In genomic region chr4:62228391-62228790, GRCm38 (mm10) we compare ENCODE assay signal across 9 mouse cellular contexts. TPM values are rescaled to one million over a fixed set of nuclear protein-coding genes. Genes with fewer than 3 reads are reported as not detected.
A peak's percentile ranks its signal among the peaks of the same experiment; 100 is the strongest.
DNase-seq lines count a peak whose midpoint lies in the region; ATAC-seq lines count a peak whose summit lies in the region.
"Had no signal": no experiment of that assay in that cellular context is flagged by ENCODE, and none has a peak within 500 bp of the region (broad histone marks: within the 10 kb centered on the region; RNA-seq: fewer than 3 reads in every experiment).

No protein-coding gene starts in this region.

- H3K9me3 ChIP-seq in embryonic facial prominence, embryonic 11.5 days (replicated peaks; ENCODE audit: control insufficient read depth, low read length), result no peaks in the 10 kb centered on the region
- H3K9me3 ChIP-seq: heart, embryonic 15.5 days had no signal

- H3K27me3 ChIP-seq in embryonic facial prominence, embryonic 11.5 days (ENCODE audit: control insufficient read depth, insufficient read depth, low read length), result no peaks in the 10 kb centered on the region
- H3K27me3 ChIP-seq: heart, embryonic 15.5 days had no signal

- H3K4me2 ChIP-seq in embryonic facial prominence, embryonic 11.5 days (ENCODE audit: low read depth, low read length), result no peak overlapping the region
- H3K4me2 ChIP-seq: heart, embryonic 15.5 days had no signal

- no peaks in the 10 kb centered on the region for H3K36me3 ChIP-seq in embryonic facial prominence, embryonic 11.5 days (replicated peaks; ENCODE audit: control insufficient read depth, insufficient read depth, low read depth, low read length)
- H3K36me3 ChIP-seq: heart, embryonic 15.5 days had no signal

- no peak overlapping the region for H3K4me3 ChIP-seq in embryonic facial prominence, embryonic 11.5 days (ENCODE audit: low read depth, low read length)
- H3K4me3 ChIP-seq: heart, embryonic 15.5 days had no signal

- ATAC-seq in embryonic facial prominence, embryonic 11.5 days (replicated peaks; ENCODE audit: insufficient number of reproducible peaks, low FRiP score, low TSS enrichment, low read depth), result no peak
- peak; percentile 68 for ATAC-seq in megakaryocyte progenitor cell, adult 5-6 weeks (replicated peaks; ENCODE audit: poor library complexity)

- 35% methylated on average over 10 of the region's 10 CpGs for WGBS in embryonic facial prominence, embryonic 11.5 days

- no peak overlapping the region for H3K9ac ChIP-seq in embryonic facial prominence, embryonic 11.5 days (replicated peaks; ENCODE audit: low read length)
- H3K9ac ChIP-seq: heart, embryonic 15.5 days had no signal

- DNase-seq in heart, adult 18-20 months, result peak; percentile 29 to 74
- DNase-seq in heart, postnatal 25 days (ENCODE audit: low spot score), result no peak
- peak; percentile 37 for DNase-seq in 416B (ENCODE audit: low read depth)
- DNase-seq in adrenal gland, postnatal 14 days, result peak; percentile 65
- DNase-seq in embryonic facial prominence, embryonic 11.5 days (ENCODE audit: low spot score), result peak; percentile 58
- DNase-seq in kidney, postnatal 25 days, result peak; percentile 44 to 61
- DNase-seq in urinary bladder, postnatal 25 days (ENCODE audit: low spot score), result peak; percentile 42

- H3K27ac ChIP-seq in embryonic facial prominence, embryonic 11.5 days (replicated peaks; ENCODE audit: low read depth, low read length), result no peak overlapping the region
- H3K27ac ChIP-seq: heart, embryonic 15.5 days had no signal

- H3K4me1 ChIP-seq in embryonic facial prominence, embryonic 11.5 days (ENCODE audit: control insufficient read depth, insufficient read depth, low read length), result no peaks in the 10 kb centered on the region
- H3K4me1 ChIP-seq: heart, embryonic 15.5 days had no signal

- intact Hi-C loops in heart, postnatal 25 days (cut with DNase I), result loop anchor here (5.0 kb wide), 1 partner anchor 96 kb away; no protein-coding TSS in a partner anchor

RNA-seq across cellular contexts. Expression of gene Zfp37, which starts 2.5 kb away (rescaled TPM):
- 1 to 10 TPM; 1.9 TPM for total RNA-seq in heart, adult 18-20 months (2021)
- total RNA-seq in heart, postnatal 25 days (2021), result 1 to 10 TPM; 1.7 to 2.1 TPM
- total RNA-seq in adrenal gland, postnatal 14 days (2021), result 5.2 and 6.9 TPM in 2 replicates
- polyA plus RNA-seq in embryonic facial prominence, embryonic 11.5 days (2014; fragmentation: Nextera tagmentation; extraction: Ambion mirVana), result 25.6 and 28.3 TPM in 2 replicates
- 0.54 TPM in 1 of 2 replicates, not detected in the other for total RNA-seq in megakaryocyte progenitor cell, adult 5-6 weeks (2015)
- not detected in 2 replicates for total RNA-seq in megakaryocyte progenitor cell, adult 5-6 weeks (2017)

RNA-seq across cellular contexts. Expression of gene Slc31a2, which starts 34.0 kb away (rescaled TPM):
- total RNA-seq in heart, adult 18-20 months (2021), result 10 to 100 TPM; 20.7 to 24.1 TPM
- 10 to 100 TPM; 19.9 to 22.6 TPM for total RNA-seq in heart, postnatal 25 days (2021)
- 17.7 and 19.5 TPM in 2 replicates for total RNA-seq in adrenal gland, postnatal 14 days (2021)
- polyA plus RNA-seq in embryonic facial prominence, embryonic 11.5 days (2014; fragmentation: Nextera tagmentation; extraction: Ambion mirVana), result 7.9 and 10.6 TPM in 2 replicates
- total RNA-seq in megakaryocyte progenitor cell, adult 5-6 weeks (2015), result 16.9 and 21.8 TPM in 2 replicates
- total RNA-seq in megakaryocyte progenitor cell, adult 5-6 weeks (2017), result 18.6 and 23.0 TPM in 2 replicates
